Mouse (Mus musculus) midbrain, embryonic 10.5 days (tissue): ENCODE data around the gene Gm7861. TPM values are rescaled to one million over a fixed set of nuclear protein-coding genes. Genes with fewer than 3 reads are reported as not detected.
"Not testable (repeated sequence)": the region's sequence is repeated elsewhere in the genome, so short reads cannot be mapped to it uniquely, and the experiment has no call there.

Experiments used
- DNase-seq: peaks from one replicate; pipeline ENCODE4 v3.0.0-alpha.2; 2017; ENCODE audit warnings: low spot score
- H3K27ac ChIP-seq: fragments of 300-500 bp; sonication (generic); replicated peaks from 2 replicates; pipeline ENCODE4 v1.5.1; 2016; ENCODE audit warnings: mild to moderate bottlenecking
- H3K27me3 ChIP-seq: fragments of 300-500 bp; sonication (generic); 2 replicates; pipeline ENCODE4 v1.6.1; 2016; ENCODE audit warnings: low read depth, mild to moderate bottlenecking; ENCODE audit not compliant: poor library complexity, severe bottlenecking
- H3K36me3 ChIP-seq: fragments of 300-500 bp; sonication (generic); 2 replicates; pipeline ENCODE4 v1.6.1; 2016; ENCODE audit warnings: mild to moderate bottlenecking, moderate library complexity
- H3K4me1 ChIP-seq: fragments of 300-500 bp; sonication (generic); 2 replicates; pipeline ENCODE4 v1.6.1; 2016
- H3K4me3 ChIP-seq: fragments of 300-500 bp; sonication (generic); 2 replicates; pipeline ENCODE4 v1.5.1; 2016; ENCODE audit warnings: mild to moderate bottlenecking, moderate library complexity
- H3K9me3 ChIP-seq: fragments of 300-500 bp; sonication (generic); replicated peaks from 2 replicates; pipeline ENCODE4 v1.6.1; 2016; ENCODE audit warnings: mild to moderate bottlenecking
- WGBS: fragments of 180-500 bp; shearing (Covaris S2); methylation state at CpG from one replicate; pipeline ENCODE4 v1.1.7; 2016; 5-methylcytosine and 5-hydroxymethylcytosine counted together
- polyA plus RNA-seq: library from polyadenylated mRNA; unstranded; fragments of >200 nt; fragmentation: Nextera tagmentation; extraction: Ambion mirVana; gene quantifications from 2 replicates; pipeline ENCODE4 v1.2.1, GENCODE M21; 2016

Gene Gm7861
- polyA plus RNA-seq, result not detected in 2 replicates

DNA sequence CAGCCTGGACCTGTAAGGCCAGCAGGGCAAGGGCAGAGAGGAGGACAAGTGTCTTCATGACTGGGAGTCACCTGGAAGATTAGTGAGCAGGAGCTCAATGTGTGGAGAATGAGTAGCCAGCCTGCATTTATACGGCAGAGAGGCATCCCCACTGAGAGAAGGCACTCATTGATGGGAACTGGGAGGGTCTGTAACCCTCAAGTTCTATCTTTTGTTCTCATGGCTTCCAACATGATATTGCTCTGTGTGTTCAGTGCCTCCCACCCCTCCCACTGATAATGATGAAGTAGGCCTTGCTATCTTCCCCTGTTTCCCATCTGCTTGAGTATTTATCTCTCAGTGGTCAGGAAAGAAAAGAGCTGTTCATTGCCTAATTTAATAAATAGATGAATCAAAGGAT lies at the start of gene Gm7861:
Gene Gm7861 (minus strand): TSS at position 101 of the 400 bp plus-strand sequence.
- no CpG with 5 or more reads among the region's 1 CpGs for WGBS
- not testable (repeated sequence) for H3K4me3 ChIP-seq, DNase-seq

DNA sequence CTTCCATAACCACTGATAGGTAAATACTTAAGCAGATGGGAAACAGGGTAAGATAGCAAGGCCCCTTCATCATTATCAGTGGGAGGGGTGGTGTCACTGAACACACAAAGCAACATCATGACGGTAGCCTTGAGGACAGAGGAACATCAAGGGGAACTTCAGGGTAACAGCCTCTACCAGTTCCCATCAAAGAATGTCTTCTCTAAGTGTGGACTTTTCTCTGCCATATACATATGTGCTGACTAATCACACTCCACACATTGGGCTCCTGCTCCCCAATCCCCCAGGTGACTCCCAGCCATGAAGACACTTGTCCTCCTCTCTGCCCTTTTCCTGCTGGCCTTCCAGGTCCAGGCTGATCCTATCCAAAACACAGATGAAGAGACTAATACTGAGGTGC lies 23.6 kb upstream of the Gm7861 start, which contains the start of gene Defa26:
Gene Defa26 (plus strand): TSS at position 301 of the 400 bp plus-strand sequence.
- not testable (repeated sequence) for H3K36me3 ChIP-seq, H3K27me3 ChIP-seq, H3K4me3 ChIP-seq, H3K4me1 ChIP-seq, H3K27ac ChIP-seq, DNase-seq, H3K9me3 ChIP-seq
- WGBS, result 90% methylated on average over 1 of the region's 1 CpGs

More for the DNA sequence above, at the start of gene Gm7861:
- H3K27ac ChIP-seq, H3K36me3 ChIP-seq, H3K4me1 ChIP-seq, H3K9me3 ChIP-seq, H3K27me3 ChIP-seq: not testable (repeated sequence)

DNA sequence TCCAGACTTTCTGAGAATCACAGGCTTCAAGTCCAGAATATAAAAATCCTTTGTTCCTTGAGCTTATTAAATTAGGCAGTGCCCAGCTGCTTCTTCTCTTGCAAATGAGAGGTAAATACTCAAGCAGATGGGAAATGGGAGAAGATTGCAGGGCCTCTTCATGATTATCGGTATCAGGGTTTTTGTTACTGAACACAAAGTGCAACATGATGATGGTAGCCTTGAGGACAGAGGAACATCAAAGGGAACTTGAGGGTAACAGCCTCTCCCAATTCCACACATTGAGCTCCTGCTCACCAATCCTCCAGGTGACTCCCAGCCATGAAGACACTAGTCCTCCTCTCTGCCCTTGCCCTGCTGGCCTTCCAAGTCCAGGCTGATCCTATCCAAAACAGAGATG lies 11.6 kb downstream of the Gm7861 start, which contains the start of gene Defa28:
Gene Defa28 (plus strand): TSS at position 301 of the 400 bp plus-strand sequence.
- H3K36me3 ChIP-seq, H3K9me3 ChIP-seq, H3K27ac ChIP-seq, H3K4me1 ChIP-seq, H3K27me3 ChIP-seq, DNase-seq, H3K4me3 ChIP-seq: not testable (repeated sequence)
- WGBS, result no CpG with 5 or more reads among the region's 1 CpGs

DNA sequence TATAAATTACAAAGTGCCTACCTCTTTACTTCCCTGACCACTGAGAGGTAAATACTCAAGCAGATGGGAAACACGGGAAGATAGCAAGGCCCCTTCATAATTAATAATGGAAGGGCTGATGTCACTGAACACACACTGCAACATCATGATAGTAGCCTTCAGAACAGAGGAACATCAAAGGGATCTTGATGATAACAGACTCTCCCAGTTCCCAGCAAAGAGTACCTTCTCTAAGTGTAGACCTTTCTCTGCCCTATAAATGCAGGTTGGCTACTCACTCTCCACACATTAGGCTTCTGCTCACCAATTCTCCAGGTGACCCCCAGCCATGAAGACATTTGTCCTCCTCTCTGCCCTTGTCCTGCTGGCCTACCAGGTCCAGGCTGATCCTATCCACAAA lies 29.2 kb downstream of the Gm7861 start, which contains the start of gene Defa37:
Gene Defa37 (plus strand): TSS at position 301 of the 400 bp plus-strand sequence.
- not testable (repeated sequence) for H3K36me3 ChIP-seq, H3K4me3 ChIP-seq, DNase-seq, H3K27ac ChIP-seq, H3K4me1 ChIP-seq, H3K27me3 ChIP-seq, H3K9me3 ChIP-seq
- no CpG with 5 or more reads among the region's 1 CpGs for WGBS

Other genes starting within 250 kb of the Gm7861 start
- gene Defa2, start 216.0 kb downstream of the Gm7861 start, polyA plus RNA-seq, result not detected in 2 replicates
- gene Defa33, start 202.7 kb downstream of the Gm7861 start, polyA plus RNA-seq, result not detected in 2 replicates
- not detected in 2 replicates for gene Defa36, start 167.1 kb downstream of the Gm7861 start, polyA plus RNA-seq
- gene Gm7849, start 137.9 kb downstream of the Gm7861 start, polyA plus RNA-seq, result not detected in 2 replicates
- gene Defa20, start 85.2 kb downstream of the Gm7861 start, polyA plus RNA-seq, result not detected in 2 replicates
- gene Defa32, start 65.5 kb downstream of the Gm7861 start, polyA plus RNA-seq, result not detected in 2 replicates
- not detected in 2 replicates for gene Defa37, start 29.1 kb downstream of the Gm7861 start, polyA plus RNA-seq
- gene Defa28, start 11.5 kb downstream of the Gm7861 start, polyA plus RNA-seq, result not detected in 2 replicates
- not detected in 2 replicates for gene Defa26, start 23.7 kb upstream of the Gm7861 start, polyA plus RNA-seq
- gene Defa17, start 61.3 kb upstream of the Gm7861 start, polyA plus RNA-seq, result not detected in 2 replicates
- gene Defa34, start 71.3 kb upstream of the Gm7861 start, polyA plus RNA-seq, result not detected in 2 replicates
- gene AY761184, start 109.1 kb upstream of the Gm7861 start, polyA plus RNA-seq, result not detected in 2 replicates
- not detected in 2 replicates for gene Defa24, start 140.0 kb upstream of the Gm7861 start, polyA plus RNA-seq
- not detected in 2 replicates for gene Defb50, start 229.0 kb upstream of the Gm7861 start, polyA plus RNA-seq
- not detected in 2 replicates for gene Defb2, start 245.4 kb upstream of the Gm7861 start, polyA plus RNA-seq